Mouse (Mus musculus) embryonic fibroblast, embryonic 13.5 days (primary cell): ENCODE data around the gene Rnaseh2c.

Source experiments
- CTCF ChIP-seq: IDR thresholded peaks from 2 replicates; pipeline ENCODE4 v1.5.1; 2011; ENCODE audit warnings: mild to moderate bottlenecking, control low read depth, low read length, moderate library complexity, borderline replicate concordance; ENCODE audit not compliant: insufficient read depth
- POLR2A ChIP-seq: IDR thresholded peaks from 2 replicates; pipeline ENCODE4 v1.6.1; 2011; ENCODE audit warnings: low read depth, mild to moderate bottlenecking, control low read depth, low read length, moderate library complexity

DNA sequence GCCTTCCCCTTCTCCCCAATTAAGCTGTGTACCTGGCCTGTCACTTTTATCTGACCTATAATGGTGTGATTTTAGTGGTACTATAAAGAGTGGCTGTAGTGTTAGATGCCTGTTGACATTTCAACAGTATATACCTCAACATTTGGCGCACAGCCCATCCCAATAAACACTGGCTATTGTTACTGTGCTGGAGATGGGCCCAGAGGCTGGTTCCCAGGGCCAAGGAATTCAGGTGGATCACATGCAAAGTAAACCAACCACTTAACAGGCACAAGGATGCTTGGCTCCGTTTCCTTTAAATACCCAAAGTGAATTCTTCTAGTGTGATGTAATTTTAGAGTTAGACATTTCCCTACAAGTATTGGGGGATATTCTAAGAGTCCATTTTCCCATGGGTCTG is 13.3 kb downstream of the Rnaseh2c start:
- TF ChIP-seq POLR2A (no peak), CTCF (no peak)
